Mouse (Mus musculus) adrenal gland, postnatal 10 days (tissue): ENCODE measurements around the gene Hoga1. TPM values are rescaled to one million over a fixed set of nuclear protein-coding genes. Genes with fewer than 3 reads are reported as not detected.

Experiments used
- total RNA-seq, 2 experiments: library from RNA; stranded (reverse); gene quantifications; 2 replicates each; pipeline ENCODE4 v1.2.3; 2021

Gene Hoga1
- total RNA-seq, 2 experiments from 2014 or later, result 24.6 to 39.9 TPM

Other genes starting within 250 kb of the Hoga1 start
- 1 to 10 TPM; 7.6 to 8.6 TPM for gene Arhgap19, start 243.6 kb upstream of the Hoga1 start, total RNA-seq
- gene Frat1, start 215.6 kb upstream of the Hoga1 start, total RNA-seq, result 10 to 100 TPM in 1 of 2 experiments, 1 to 10 TPM in 1; 8.6 to 11.7 TPM
- 1 to 10 TPM; 4.8 to 7.1 TPM for gene Frat2, start 197.5 kb upstream of the Hoga1 start, total RNA-seq
- gene Rrp12, start 149.4 kb upstream of the Hoga1 start, total RNA-seq, result 10 to 100 TPM; 12.6 to 12.8 TPM
- gene Pgam1, start 133.7 kb upstream of the Hoga1 start, total RNA-seq, result 100 to 1,000 TPM; 536 to 564 TPM
- gene Exosc1, start 112.2 kb upstream of the Hoga1 start, total RNA-seq, result 10 to 100 TPM; 24.3 to 25.5 TPM
- gene Zdhhc16, start 112.1 kb upstream of the Hoga1 start, total RNA-seq, result 10 to 100 TPM; 30.7 to 36.7 TPM
- gene Mms19, start 64.5 kb upstream of the Hoga1 start, total RNA-seq, result 10 to 100 TPM; 15.5 to 24.2 TPM
- 10 to 100 TPM; 17.1 to 20.2 TPM for gene Ubtd1, start 63.8 kb upstream of the Hoga1 start, total RNA-seq
- gene Ankrd2, start 9.6 kb upstream of the Hoga1 start, total RNA-seq, result 1 to 10 TPM; 2.2 to 5.9 TPM
- gene 4933411K16Rik, start 6.6 kb downstream of the Hoga1 start, total RNA-seq, result 1 to 10 TPM in 1 of 2 experiments, under 1 TPM in 1; 0.75 to 1.3 TPM
- gene Morn4, start 40.7 kb downstream of the Hoga1 start, total RNA-seq, result 1 to 10 TPM; 6.5 to 9.7 TPM
- gene Pi4k2a, start 44.9 kb downstream of the Hoga1 start, total RNA-seq, result 10 to 100 TPM; 37.0 to 41.3 TPM
- gene Avpi1, start 83.4 kb downstream of the Hoga1 start, total RNA-seq, result 10 to 100 TPM; 15.9 to 33.2 TPM
- gene Marveld1, start 101.8 kb downstream of the Hoga1 start, total RNA-seq, result 10 to 100 TPM; 42.0 to 46.4 TPM
- 10 to 100 TPM; 36.9 to 52.9 TPM for gene Zfyve27, start 118.3 kb downstream of the Hoga1 start, total RNA-seq
- gene Sfrp5, start 156.6 kb downstream of the Hoga1 start, total RNA-seq, result 1 to 10 TPM; 5.1 to 6.2 TPM
- 1 to 10 TPM in 1 of 2 experiments, under 1 TPM in 1; 0.99 to 2.3 TPM for gene Golga7b, start 202.0 kb downstream of the Hoga1 start, total RNA-seq